Mouse (Mus musculus): ENCODE data around the gene Ccdc88c. TPM values are rescaled to one million over a fixed set of nuclear protein-coding genes. Genes with fewer than 3 reads are reported as not detected.

Ccdc88c gene
- polyA plus RNA-seq, 3 experiments from 2014 or later, result 65.8 to 96.2 (median 95.7) TPM

DNA sequence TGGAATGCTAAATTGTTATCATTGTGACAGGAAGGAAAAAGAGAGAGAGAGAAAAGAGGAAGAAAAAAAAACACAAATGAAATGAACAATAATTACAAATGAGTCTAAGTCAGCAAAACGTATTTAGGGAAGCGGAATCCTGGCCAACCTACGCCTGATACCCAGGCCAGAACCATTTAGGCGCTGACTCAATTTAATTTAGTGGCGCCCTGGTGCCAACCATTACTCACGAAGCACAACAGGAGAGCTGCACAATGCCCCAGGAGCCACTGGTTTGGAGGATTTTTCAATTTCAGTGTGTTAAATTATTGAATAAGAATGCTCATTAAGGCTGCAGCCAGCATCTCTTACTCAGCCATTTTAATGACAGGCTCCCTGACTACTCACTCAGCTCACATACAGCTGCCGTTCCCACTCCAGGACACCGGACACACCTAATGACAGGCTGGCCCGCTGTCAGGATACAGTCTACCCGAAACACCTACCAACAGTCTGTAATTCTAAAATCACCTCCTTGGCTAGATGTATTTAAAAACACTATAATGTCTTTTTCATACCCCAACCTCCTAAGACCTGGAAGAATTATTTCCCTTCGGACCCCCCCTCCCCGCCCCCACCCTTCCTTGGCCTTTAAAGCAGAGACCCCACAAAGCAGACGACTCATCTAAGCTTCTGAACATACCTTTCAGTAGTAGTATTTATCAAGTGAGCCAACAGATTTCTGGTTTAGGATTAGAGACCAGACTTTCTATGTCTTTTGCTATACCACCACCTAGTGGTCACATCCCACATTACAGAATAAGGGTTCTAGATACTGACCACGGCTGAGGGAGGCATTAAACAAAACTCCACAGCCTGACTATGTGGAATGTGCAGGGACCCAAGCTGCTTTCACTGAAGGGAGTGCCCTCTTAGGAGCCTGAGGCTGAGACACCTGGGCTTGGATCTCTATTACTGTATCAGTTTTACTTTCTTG is 102.9 kb downstream of the Ccdc88c start:
- ATAC-seq, result peak; percentile 62

DNA sequence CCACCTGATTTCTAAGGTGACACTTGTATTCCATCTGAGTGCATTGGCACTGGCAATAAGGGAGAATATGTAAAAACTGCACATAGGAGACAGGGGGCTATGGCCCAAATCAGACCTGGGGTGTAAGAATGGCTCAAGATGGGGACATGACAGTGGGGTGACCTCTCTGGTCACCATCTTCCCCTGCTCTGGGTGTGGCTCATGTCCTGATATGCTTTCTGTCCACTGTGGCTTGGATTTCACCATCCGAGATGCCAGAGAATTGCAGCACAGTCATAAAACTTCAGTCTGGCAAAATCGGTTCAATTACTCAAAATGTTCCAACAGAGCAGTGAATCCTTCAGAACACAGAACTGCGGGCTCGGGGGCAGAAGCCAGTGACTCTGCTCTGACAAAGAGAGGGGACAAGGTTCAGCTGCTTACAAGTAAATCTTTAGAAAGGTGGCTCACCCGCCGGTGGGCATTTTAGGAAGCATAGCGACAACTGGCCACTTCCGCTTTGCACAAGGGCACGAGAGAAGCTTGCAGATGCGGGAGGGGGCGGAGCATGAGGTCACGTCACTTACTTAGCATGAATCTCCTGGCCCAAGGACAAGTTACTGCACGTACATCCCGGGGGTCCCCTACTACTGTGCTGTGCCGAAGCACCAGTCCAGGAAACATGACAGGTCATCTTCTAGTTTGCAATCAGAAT is 104.1 kb downstream of the Ccdc88c start:
- ATAC-seq, result no peak

DNA sequence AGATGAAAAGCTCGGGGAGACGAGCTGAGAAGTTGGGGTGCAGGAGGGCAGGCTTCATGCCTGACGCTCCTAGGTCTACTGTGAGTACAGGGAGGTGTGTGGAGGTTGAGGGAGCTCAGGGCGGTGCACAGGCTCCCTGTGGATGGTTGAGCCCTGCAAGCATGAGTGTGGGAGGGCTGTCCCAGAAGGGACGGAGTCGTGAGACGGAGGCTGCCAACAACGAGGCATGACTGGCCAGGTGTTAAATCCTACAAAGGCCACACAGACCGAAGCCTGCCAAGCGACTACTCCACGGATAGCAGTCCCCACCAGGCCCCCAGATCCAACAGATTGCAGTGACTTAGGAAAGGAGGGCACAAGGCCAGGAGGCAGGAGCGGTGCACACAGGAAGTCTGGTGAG is 118.1 kb downstream of the Ccdc88c start:
- ATAC-seq, result no peak

DNA sequence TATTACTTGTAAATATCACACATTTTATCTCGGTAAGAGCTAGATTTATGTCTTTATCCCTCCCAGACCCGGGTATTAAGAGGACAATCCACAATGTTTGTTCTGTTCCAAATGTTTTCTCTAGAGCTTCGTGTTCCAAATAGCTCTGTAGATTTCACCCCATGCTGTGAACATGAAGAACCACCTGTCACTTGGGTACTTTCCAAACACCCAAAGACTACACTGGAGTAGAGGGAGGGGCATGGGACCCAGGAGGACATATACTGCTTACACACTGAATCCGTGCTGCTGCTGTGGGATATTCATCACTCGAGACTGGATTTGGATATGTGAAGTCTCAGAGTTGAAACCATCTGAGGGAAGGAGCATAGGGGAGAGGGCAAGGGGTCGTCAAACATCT is 119.1 kb downstream of the Ccdc88c start:
- ATAC-seq, result no peak

GRCm38 (mm10) chr12:100908298-100909034 is 120.4 kb downstream of the Ccdc88c start:
- no peak for ATAC-seq

- no peak for ATAC-seq
Measured at GRCm38 (mm10) chr12:100907598-100908297, 121.1 kb downstream of the Ccdc88c start, which contains the start of gene Gpr68. Gene Gpr68, minus strand, starts transcription at chr12:100908198.

- peak; percentile 22 for ATAC-seq
Measured at GRCm38 (mm10) chr12:100906861-100907260, 122.0 kb downstream of the Ccdc88c start.

DNA sequence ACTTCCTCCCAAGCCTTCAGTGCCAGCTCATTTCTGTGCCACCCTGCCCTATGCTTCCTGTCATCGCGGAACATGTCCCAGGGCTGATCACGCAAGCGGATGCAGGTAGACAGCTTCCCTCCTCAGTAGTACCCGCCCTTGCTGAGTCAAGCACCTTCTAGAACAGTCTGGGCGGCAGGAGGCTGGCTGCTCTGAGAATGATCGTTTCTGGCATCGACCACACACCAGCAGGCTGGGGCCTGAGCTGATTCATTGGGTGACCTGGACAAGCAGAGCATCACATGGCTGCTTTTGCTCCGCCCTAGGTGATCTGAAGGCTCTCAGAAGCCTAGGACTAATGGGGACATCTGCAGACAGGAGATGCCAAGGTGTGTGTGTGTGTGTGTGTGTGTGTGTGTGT is 125.1 kb downstream of the Ccdc88c start:
- peak; percentile 86 for ATAC-seq

DNA sequence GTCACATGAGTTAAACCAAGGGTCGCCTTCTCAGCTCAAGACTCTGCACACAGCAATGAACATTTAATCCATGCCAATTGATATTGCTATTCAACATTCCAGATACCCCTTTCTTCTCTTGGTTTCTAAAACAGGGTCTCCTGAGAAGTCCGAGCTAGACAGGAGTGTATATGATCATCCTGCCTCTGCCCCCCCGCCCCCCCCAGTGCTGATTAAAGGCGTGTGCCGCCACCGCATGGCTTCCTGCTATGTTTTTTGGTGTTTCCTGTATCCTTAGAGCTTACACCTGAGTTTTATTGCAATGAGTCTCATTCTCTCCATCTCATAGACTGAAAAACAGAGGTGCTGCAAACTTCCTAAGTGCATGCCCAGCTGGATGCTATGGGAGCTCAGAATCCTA is 127.5 kb downstream of the Ccdc88c start:
- peak; percentile 12 for ATAC-seq

GRCm38 (mm10) chr12:100900901-100901300 is 128.0 kb downstream of the Ccdc88c start:
- no peak for ATAC-seq

- ATAC-seq, result no peak
Measured at GRCm38 (mm10) chr12:100899111-100899640, 129.7 kb downstream of the Ccdc88c start.

DNA sequence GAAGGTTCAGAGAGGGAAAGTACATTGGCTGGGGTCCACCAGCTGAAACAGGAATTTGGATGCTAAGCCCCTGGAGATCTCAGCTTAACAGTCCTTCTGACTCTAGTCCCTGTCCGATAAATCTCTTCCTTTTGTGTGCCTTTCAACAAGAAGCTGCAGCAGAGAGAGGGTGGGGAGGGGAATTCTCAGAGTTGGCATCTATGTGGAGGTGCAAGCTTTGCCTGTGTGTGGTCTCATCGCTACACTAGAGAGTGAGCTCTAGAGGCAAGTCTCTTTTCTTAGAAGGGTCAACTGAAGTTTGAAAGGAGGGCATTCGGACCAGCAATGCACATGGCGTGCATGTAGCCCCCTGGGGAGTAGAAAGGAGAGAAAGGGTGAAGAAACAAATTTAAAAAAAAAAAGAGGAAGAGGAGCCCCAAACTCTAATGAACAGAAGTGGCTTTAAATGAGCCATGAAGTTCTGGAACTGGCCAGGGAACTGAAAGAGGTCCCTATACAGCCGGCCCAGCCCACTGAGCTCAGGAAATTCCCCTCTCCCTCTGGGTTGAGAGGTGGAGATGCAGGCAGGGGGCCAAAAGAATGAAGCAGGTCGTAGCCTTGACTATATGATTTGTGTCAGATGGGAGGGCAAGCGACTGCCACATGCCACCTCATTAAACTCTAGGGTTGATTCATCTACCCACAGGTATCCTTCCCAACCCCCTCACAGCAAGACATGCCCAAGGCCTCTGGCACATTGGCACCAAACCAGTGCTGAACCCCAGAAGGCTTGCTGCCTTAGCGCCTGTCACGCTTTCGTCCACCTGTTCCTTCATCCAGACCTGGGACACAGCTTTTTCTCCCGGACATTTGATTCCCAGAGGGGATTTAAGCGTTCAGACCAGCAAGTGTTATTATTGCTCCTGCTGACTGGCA is 130.9 kb downstream of the Ccdc88c start:
- no peak for ATAC-seq

GRCm38 (mm10) chr12:100896661-100897060 is 132.2 kb downstream of the Ccdc88c start:
- no peak for ATAC-seq

DNA sequence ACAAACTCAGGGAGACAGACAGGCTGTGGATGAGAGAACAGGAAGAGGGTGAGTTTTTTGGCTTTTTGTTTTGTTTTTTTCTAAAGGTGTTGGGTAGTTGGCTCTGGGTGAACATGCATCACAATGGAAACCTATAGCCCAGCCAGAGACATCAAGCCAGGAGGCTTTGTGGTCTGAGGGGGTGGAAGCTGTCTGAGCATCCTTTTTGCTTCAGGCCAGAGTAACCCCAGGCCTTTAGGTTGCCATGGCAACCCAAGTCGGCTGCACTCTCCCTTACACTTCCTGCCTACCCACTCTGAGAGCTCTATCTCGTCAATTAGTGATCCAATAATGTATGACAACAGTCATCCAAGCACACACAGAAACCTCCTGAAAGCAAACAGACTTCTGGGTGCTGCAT is 133.4 kb downstream of the Ccdc88c start:
- peak; percentile 75 for ATAC-seq

- peak; percentile 37 for ATAC-seq
Measured at GRCm38 (mm10) chr12:100890548-100890947, 138.3 kb downstream of the Ccdc88c start.

DNA sequence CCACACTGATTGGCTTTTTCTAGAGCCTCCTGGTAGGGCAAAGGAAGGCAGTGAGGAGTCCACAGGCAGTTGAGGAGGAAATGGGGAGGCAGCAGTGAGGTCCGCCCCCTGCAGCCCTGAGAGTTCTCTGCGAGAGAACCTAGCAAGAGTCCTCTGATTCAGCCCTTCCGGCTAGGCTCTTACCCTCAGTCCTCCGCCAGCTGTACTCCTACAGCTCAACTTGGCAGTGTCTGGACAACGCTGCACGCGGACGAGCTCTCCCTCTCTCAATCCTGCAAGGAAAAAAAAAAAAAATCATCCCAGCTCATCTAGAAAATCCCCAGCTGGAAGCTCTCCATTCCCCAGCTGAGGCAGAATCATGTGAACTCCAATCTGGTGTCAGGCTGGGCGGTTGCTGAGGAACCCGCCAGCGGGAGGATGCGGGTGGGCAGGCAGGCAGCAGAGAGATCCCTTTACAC is 141.0 kb downstream of the Ccdc88c start:
- peak; percentile 59 for ATAC-seq

DNA sequence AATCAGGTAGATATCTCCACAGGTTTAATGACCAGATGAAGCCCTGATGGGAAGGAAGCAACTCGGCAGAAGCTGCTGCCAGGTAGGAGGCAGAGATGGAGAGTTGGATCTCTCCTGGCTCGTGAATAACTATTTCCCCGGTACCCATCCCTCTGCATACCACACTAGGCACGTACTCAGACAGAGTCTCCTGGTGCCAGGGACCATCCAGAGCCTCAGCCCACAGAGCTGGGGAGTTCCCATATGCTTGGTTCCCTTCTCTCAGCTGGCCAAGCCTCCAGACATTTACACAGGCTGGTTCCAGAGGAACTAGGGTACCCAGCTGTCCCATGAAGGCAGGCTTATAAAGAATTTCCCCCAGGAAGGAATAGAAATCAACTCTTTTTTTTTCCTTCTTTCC is 142.0 kb downstream of the Ccdc88c start:
- no peak for ATAC-seq

DNA sequence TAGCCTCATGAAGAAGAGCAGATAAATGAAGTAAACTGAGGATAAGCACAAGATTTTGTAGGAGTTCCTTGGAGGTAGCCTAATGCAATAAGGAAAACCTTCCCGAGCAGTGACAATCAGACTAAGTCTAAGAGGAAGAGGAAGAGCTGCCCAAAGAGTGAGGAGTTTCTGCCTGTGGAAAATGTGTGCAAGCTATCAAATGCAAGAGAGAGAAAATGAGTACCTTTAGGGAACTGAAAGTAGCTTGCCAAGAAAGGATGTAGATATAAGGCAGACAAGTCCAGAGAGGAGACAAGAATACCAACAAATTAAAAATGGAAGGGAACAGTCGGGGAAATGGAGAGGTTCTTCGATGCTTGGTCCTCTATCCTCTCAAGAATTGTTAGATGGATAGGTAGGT is 143.3 kb downstream of the Ccdc88c start:
- ATAC-seq, result no peak

GRCm38 (mm10) chr12:100883168-100883567 is 145.7 kb downstream of the Ccdc88c start:
- peak; percentile 80 for ATAC-seq

GRCm38 (mm10) chr12:100878556-100878955 is 150.3 kb downstream of the Ccdc88c start:
- no peak for ATAC-seq

GRCm38 (mm10) chr12:100877936-100878335 is 150.9 kb downstream of the Ccdc88c start:
- ATAC-seq, result no peak

Data from inflammation-experienced regulatory T-cells, adult 6 months (primary cell).